Mouse (Mus musculus): Measurements from ENCODE around the gene Trim31. TPM values are rescaled to one million over a fixed set of nuclear protein-coding genes. Genes with fewer than 3 reads are reported as not detected.
"Not testable (repeated sequence)": the region's sequence is repeated elsewhere in the genome, so short reads cannot be mapped to it uniquely, and the experiment has no call there.

The Trim31 gene
- polyA plus RNA-seq, 1 experiment from 2014 or later, result not detected

DNA sequence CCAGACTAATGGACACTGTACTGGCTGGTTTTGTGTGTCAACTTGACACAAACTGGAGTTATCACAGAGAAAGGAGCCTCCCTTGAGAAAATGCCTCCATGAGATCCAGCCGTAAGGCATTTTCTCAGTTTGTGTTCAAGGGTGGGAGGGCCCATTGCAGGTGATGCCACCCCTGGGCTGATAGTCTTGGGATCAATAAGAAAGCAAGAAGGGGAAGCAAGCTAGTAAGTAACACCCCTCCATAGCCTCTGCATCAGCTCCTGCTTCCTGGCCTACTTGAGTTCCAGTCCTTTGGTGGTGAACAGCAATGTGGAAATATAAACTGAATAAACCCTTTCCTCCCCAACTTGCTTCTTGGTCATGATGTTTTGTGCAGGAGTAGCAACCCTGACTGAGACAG, 6.4 kb upstream of the Trim31 start:
- WGBS, result 79% methylated on average over 1 of the region's 1 CpGs
- not testable (repeated sequence) for H3K9ac ChIP-seq (ENCODE audit: low read depth, low read length); H3K4me2 ChIP-seq (ENCODE audit: low read length); H3K27me3 ChIP-seq (replicated peaks; ENCODE audit: control insufficient read depth, insufficient read depth, low read length); H3K4me1 ChIP-seq (ENCODE audit: control insufficient read depth, insufficient read depth, low read depth, low read length); ATAC-seq; H3K27ac ChIP-seq (ENCODE audit: low read depth, low read length); H3K4me3 ChIP-seq (ENCODE audit: low read length); H3K9me3 ChIP-seq (ENCODE audit: control insufficient read depth, low read length); H3K36me3 ChIP-seq (ENCODE audit: control insufficient read depth, insufficient read depth, low read length)

DNA sequence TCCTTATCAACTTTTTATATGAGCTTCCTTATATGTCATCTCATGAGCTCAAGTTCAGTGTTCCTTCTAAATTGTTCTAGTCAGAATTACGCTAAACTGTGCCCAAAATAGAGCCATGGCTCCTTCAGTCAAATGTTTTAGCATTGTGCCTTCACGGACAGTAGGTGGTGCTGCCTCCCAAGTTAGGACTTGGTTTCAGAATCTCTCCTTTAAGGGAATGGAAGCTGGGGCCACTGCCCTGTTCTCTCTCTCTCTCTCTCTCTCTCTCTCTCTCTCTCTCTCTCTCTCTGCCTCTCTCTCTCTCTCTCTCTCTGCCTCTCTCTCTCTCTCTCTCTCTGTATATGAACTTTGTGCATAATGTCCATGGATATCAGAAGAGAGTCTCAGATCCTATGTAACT, 5.6 kb upstream of the Trim31 start:
- peak; percentile 83 for ATAC-seq
- WGBS, result 9% methylated on average over 2 of the region's 2 CpGs
- H3K36me3 ChIP-seq (ENCODE audit: control insufficient read depth, insufficient read depth, low read length), result no peaks in the 10 kb centered on the region
- H3K4me2 ChIP-seq (ENCODE audit: low read length), result no peak overlapping the region
- no peak overlapping the region for H3K9ac ChIP-seq (ENCODE audit: low read depth, low read length)
- no peaks in the 10 kb centered on the region for H3K4me1 ChIP-seq (ENCODE audit: control insufficient read depth, insufficient read depth, low read depth, low read length)
- no peak overlapping the region for H3K27ac ChIP-seq (ENCODE audit: low read depth, low read length)
- H3K4me3 ChIP-seq (ENCODE audit: low read length), result no peak overlapping the region
- H3K9me3 ChIP-seq (ENCODE audit: control insufficient read depth, low read length), result no peaks in the 10 kb centered on the region
- H3K27me3 ChIP-seq (replicated peaks; ENCODE audit: control insufficient read depth, insufficient read depth, low read length), result no peaks in the 10 kb centered on the region

DNA sequence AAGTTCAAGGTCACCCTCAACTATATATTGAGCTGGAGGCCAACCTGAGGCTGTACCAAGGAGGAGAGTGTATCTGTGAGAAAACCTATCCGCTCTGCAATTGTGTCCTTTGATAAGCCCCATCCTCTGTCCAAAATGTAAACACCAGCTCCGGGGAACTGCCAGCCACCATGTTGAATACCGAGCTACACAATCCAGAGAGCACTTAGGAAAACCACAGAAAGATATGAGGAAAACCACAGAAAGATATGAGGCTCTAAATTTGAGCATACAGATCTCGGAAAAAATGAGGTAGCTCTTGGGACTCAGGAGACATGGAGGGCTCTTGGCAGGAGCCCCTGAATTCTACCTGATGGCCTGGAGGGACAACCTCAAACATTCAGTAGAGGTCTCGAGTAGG, 4.5 kb upstream of the Trim31 start:
- ATAC-seq, result no peak
- Histone ChIP-seq H3K4me1 (ENCODE audit: control insufficient read depth, insufficient read depth, low read depth, low read length) (no peaks in the 10 kb centered on the region), H3K9me3 (ENCODE audit: control insufficient read depth, low read length) (no peaks in the 10 kb centered on the region), H3K27me3 (replicated peaks; ENCODE audit: control insufficient read depth, insufficient read depth, low read length) (no peaks in the 10 kb centered on the region), H3K4me2 (ENCODE audit: low read length) (no peak overlapping the region), H3K36me3 (ENCODE audit: control insufficient read depth, insufficient read depth, low read length) (no peaks in the 10 kb centered on the region), H3K27ac (ENCODE audit: low read depth, low read length) (no peak overlapping the region), H3K4me3 (ENCODE audit: low read length) (no peak overlapping the region), H3K9ac (ENCODE audit: low read depth, low read length) (no peak overlapping the region)
- 84% methylated on average over 5 of the region's 5 CpGs for WGBS

DNA sequence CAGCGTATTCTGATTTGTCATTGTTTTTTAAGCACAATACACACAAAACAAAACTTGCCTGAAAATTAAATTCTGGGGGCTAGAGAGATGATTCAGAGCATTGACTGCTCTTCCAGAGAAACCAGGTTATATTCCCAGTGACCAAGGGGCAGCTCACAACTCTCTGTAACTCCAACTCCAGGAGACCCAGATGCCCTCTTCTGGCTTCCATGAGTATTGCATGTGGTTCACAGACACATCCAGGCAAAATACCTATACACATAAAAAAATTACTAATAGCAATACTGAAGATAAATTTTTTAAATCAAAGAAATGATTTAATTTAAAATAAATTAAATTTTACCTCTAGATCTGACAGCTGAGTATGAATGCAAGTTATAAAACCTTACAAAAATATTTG, 1.3 kb upstream of the Trim31 start:
- no peaks in the 10 kb centered on the region for H3K36me3 ChIP-seq (ENCODE audit: control insufficient read depth, insufficient read depth, low read length)
- no peaks in the 10 kb centered on the region for H3K4me1 ChIP-seq (ENCODE audit: control insufficient read depth, insufficient read depth, low read depth, low read length)
- H3K9ac ChIP-seq (ENCODE audit: low read depth, low read length), result no peak overlapping the region
- no peak overlapping the region for H3K27ac ChIP-seq (ENCODE audit: low read depth, low read length)
- WGBS, result 81% methylated on average over 1 of the region's 1 CpGs
- H3K27me3 ChIP-seq (replicated peaks; ENCODE audit: control insufficient read depth, insufficient read depth, low read length), result no peaks in the 10 kb centered on the region
- no peak for ATAC-seq
- no peak overlapping the region for H3K4me2 ChIP-seq (ENCODE audit: low read length)
- no peaks in the 10 kb centered on the region for H3K9me3 ChIP-seq (ENCODE audit: control insufficient read depth, low read length)
- no peak overlapping the region for H3K4me3 ChIP-seq (ENCODE audit: low read length)

DNA sequence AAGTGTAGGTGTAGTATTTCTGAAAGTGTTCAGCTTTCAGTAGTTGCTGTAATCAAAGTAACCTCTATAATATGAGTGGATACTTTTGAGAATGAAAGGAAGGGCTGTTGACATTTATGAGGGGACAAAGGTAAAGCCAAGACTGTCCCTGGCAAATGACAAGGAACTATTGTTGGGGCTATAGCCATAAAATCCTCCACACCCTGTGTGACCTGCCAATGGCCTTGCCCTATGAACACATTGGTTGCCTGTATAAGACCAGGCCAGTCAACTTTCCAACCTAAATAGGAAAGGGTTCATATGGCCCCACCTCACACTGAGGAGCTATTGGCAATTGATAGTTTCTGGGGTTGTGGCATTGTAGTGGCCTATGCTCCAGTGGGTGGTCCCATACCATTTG, 853 bp upstream of the Trim31 start:
- H3K4me2 ChIP-seq (ENCODE audit: low read length), result no peak overlapping the region
- no peak overlapping the region for H3K9ac ChIP-seq (ENCODE audit: low read depth, low read length)
- H3K4me1 ChIP-seq (ENCODE audit: control insufficient read depth, insufficient read depth, low read depth, low read length), result no peaks in the 10 kb centered on the region
- H3K9me3 ChIP-seq (ENCODE audit: control insufficient read depth, low read length), result no peaks in the 10 kb centered on the region
- H3K36me3 ChIP-seq (ENCODE audit: control insufficient read depth, insufficient read depth, low read length), result no peaks in the 10 kb centered on the region
- no peaks in the 10 kb centered on the region for H3K27me3 ChIP-seq (replicated peaks; ENCODE audit: control insufficient read depth, insufficient read depth, low read length)
- no peak for ATAC-seq
- H3K27ac ChIP-seq (ENCODE audit: low read depth, low read length), result no peak overlapping the region
- no peak overlapping the region for H3K4me3 ChIP-seq (ENCODE audit: low read length)

DNA sequence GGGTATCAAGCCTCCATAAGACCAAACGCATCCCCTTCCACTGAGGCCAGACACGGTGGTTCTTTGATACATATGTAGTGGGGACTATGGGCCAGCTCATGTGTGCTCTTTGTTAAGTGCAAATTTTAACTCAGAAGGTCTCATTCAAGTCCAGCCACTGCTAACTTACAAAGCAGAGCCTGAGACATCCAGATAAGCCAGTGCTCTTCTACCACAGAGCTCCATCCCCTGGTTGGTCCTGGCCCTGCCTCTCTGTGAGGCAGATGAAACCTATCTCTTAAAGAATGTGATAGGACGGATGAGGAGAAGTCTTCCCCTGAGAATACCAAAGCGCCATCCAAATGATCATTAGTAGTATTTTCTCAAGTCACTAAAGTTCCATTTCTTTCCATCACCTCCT, 1.5 kb downstream of the Trim31 start:
- ATAC-seq, result no peak
- Histone ChIP-seq H3K4me3 (ENCODE audit: low read length) (no peak overlapping the region), H3K27me3 (replicated peaks; ENCODE audit: control insufficient read depth, insufficient read depth, low read length) (no peaks in the 10 kb centered on the region), H3K9ac (ENCODE audit: low read depth, low read length) (no peak overlapping the region), H3K27ac (ENCODE audit: low read depth, low read length) (no peak overlapping the region), H3K36me3 (ENCODE audit: control insufficient read depth, insufficient read depth, low read length) (no peaks in the 10 kb centered on the region), H3K9me3 (ENCODE audit: control insufficient read depth, low read length) (no peaks in the 10 kb centered on the region), H3K4me2 (ENCODE audit: low read length) (no peak overlapping the region), H3K4me1 (ENCODE audit: control insufficient read depth, insufficient read depth, low read depth, low read length) (no peaks in the 10 kb centered on the region)
- WGBS, result 85% methylated on average over 4 of the region's 4 CpGs

DNA sequence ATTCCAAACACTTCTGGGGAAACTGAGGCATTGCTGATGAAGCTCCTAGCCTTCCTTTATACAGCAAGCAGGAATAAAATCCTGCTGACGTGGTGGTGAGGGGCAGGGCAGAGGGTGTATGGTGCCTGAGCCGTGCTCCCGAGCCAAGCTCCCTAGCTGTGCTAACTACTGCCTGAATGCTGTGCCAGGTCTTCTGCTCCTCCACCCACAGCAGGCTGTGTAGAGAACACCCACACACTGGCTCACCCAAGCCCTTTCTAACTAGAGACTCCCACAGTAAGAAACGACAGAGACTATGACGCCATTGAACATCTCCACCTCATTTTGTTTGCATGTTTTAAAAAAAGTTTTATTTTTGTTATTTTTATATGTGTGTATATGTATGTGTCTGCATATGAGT, 2.1 kb downstream of the Trim31 start:
- Histone ChIP-seq H3K36me3 (ENCODE audit: control insufficient read depth, insufficient read depth, low read length) (no peaks in the 10 kb centered on the region), H3K4me2 (ENCODE audit: low read length) (no peak overlapping the region), H3K27ac (ENCODE audit: low read depth, low read length) (no peak overlapping the region), H3K4me1 (ENCODE audit: control insufficient read depth, insufficient read depth, low read depth, low read length) (no peaks in the 10 kb centered on the region), H3K4me3 (ENCODE audit: low read length) (no peak overlapping the region), H3K9ac (ENCODE audit: low read depth, low read length) (no peak overlapping the region), H3K27me3 (replicated peaks; ENCODE audit: control insufficient read depth, insufficient read depth, low read length) (no peaks in the 10 kb centered on the region), H3K9me3 (ENCODE audit: control insufficient read depth, low read length) (no peaks in the 10 kb centered on the region)
- WGBS, result 85% methylated on average over 5 of the region's 5 CpGs
- ATAC-seq, result no peak

DNA sequence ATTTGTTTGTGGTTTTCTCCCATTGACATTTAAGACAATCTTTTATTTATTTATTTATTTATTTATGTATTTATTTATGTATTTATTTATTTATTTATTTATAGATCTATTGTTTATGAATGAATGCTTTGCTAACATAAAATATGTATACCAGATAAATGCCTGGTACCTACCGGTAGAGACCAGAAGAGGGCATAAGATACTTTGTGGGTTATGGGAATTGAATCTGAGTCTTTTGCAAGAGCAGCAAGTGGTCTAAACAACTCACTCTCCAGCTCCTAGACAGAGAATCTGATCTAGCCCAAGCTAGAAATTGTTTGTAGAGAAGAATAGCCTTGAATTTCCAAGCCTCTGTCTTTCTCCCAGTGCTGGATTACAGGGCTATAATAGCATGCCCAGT, 2.8 kb downstream of the Trim31 start:
- WGBS, result 41% methylated on average over 1 of the region's 1 CpGs
- Histone ChIP-seq H3K27me3 (replicated peaks; ENCODE audit: control insufficient read depth, insufficient read depth, low read length) (no peaks in the 10 kb centered on the region), H3K36me3 (ENCODE audit: control insufficient read depth, insufficient read depth, low read length) (no peaks in the 10 kb centered on the region), H3K9me3 (ENCODE audit: control insufficient read depth, low read length) (no peaks in the 10 kb centered on the region), H3K9ac (ENCODE audit: low read depth, low read length) (no peak overlapping the region), H3K4me2 (ENCODE audit: low read length) (no peak overlapping the region), H3K4me1 (ENCODE audit: control insufficient read depth, insufficient read depth, low read depth, low read length) (no peaks in the 10 kb centered on the region), H3K4me3 (ENCODE audit: low read length) (no peak overlapping the region), H3K27ac (ENCODE audit: low read depth, low read length) (no peak overlapping the region)
- ATAC-seq, result no peak

DNA sequence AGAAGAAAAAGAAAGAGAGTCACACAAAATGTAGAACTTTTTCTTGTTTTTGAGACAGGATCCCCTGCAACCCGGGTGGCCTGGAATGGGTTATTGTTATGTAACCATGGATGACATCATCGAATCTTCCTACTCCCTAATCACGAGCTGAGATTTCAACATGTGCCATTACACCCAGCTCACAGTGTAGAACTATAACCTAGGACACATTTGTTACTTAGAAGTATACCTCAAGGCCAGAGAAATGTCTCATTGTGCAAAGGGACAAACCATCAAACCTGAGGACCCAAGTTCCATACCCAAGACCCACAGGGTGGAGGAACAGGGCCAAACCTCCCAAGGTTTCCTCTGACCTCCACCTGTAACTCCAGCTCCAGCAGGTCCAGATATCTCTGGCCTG, 5.7 kb downstream of the Trim31 start:
- Histone ChIP-seq H3K4me2 (ENCODE audit: low read length) (no peak overlapping the region), H3K9me3 (ENCODE audit: control insufficient read depth, low read length) (no peaks in the 10 kb centered on the region), H3K4me3 (ENCODE audit: low read length) (no peak overlapping the region), H3K9ac (ENCODE audit: low read depth, low read length) (no peak overlapping the region), H3K27me3 (replicated peaks; ENCODE audit: control insufficient read depth, insufficient read depth, low read length) (no peaks in the 10 kb centered on the region), H3K4me1 (ENCODE audit: control insufficient read depth, insufficient read depth, low read depth, low read length) (no peaks in the 10 kb centered on the region), H3K36me3 (ENCODE audit: control insufficient read depth, insufficient read depth, low read length) (no peaks in the 10 kb centered on the region), H3K27ac (ENCODE audit: low read depth, low read length) (no peak overlapping the region)
- WGBS, result 79% methylated on average over 3 of the region's 3 CpGs
- no peak for ATAC-seq

DNA sequence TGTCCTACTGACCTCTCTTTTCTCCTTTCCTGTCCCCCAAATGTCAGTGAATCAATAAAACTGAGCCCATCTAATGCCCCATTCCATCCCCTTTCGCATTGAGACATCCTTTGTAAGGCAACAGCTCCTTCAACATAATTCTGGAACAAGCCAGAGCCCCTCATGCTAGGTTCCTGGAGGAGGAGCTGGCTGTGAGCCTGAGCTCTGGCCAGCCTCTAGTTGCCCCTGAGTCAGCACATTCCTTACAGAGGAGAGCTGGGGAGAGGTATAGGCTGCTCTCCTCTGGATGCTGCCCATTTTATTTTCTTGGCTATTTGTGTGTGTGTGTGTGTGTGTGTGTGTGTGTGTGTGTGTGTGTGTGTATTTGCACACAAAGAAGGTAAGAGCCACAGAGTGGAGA, 10.3 kb downstream of the Trim31 start:
- Histone ChIP-seq H3K4me1 (ENCODE audit: control insufficient read depth, insufficient read depth, low read depth, low read length) (no peaks in the 10 kb centered on the region), H3K27ac (ENCODE audit: low read depth, low read length) (no peak overlapping the region), H3K9me3 (ENCODE audit: control insufficient read depth, low read length) (no peaks in the 10 kb centered on the region), H3K4me2 (ENCODE audit: low read length) (no peak overlapping the region), H3K9ac (ENCODE audit: low read depth, low read length) (no peak overlapping the region), H3K36me3 (ENCODE audit: control insufficient read depth, insufficient read depth, low read length) (no peaks in the 10 kb centered on the region), H3K4me3 (ENCODE audit: low read length) (no peak overlapping the region), H3K27me3 (replicated peaks; ENCODE audit: control insufficient read depth, insufficient read depth, low read length) (no peaks in the 10 kb centered on the region)
- no peak for ATAC-seq
- 53% methylated on average over 1 of the region's 1 CpGs for WGBS

Data from hindbrain, embryonic 16.5 days (tissue).